Mouse (Mus musculus) liver, embryonic 12.5 days (tissue): ENCODE data around the gene Got2. TPM values are rescaled to one million over a fixed set of nuclear protein-coding genes. Genes with fewer than 3 reads are reported as not detected.
A peak's percentile ranks its signal among the peaks of the same experiment; 100 is the strongest.

ENCODE experiments used
- ATAC-seq: fragments of 200-750 bp; cut with Nextera tagmentation; 2 replicates; pipeline ENCODE4 v1.8.0; 2017; ENCODE audit warnings: moderate number of reproducible peaks, mild to moderate bottlenecking, moderate library complexity
- H3K27ac ChIP-seq: fragments of 300-500 bp; sonication (generic); 2 replicates; pipeline ENCODE4 v1.5.1; 2016; ENCODE audit warnings: mild to moderate bottlenecking
- H3K27me3 ChIP-seq: fragments of 300-500 bp; sonication (generic); replicated peaks from 2 replicates; pipeline ENCODE4 v1.6.1; 2016; ENCODE audit warnings: mild to moderate bottlenecking, moderate library complexity
- H3K36me3 ChIP-seq: fragments of 300-500 bp; sonication (generic); 2 replicates; pipeline ENCODE4 v1.6.1; 2016; ENCODE audit warnings: mild to moderate bottlenecking, moderate library complexity
- H3K4me1 ChIP-seq: fragments of 300-500 bp; sonication (generic); 2 replicates; pipeline ENCODE4 v1.6.1; 2016
- H3K4me2 ChIP-seq: fragments of 300-500 bp; sonication (generic); 2 replicates; pipeline ENCODE4 v1.6.1; 2016; ENCODE audit warnings: mild to moderate bottlenecking, moderate library complexity
- H3K4me3 ChIP-seq: fragments of 300-500 bp; sonication (generic); 2 replicates; pipeline ENCODE4 v1.5.1; 2016; ENCODE audit warnings: mild to moderate bottlenecking, moderate library complexity
- H3K9ac ChIP-seq: fragments of 300-500 bp; sonication (generic); 2 replicates; pipeline ENCODE4 v1.6.1; 2016; ENCODE audit warnings: mild to moderate bottlenecking, moderate library complexity
- H3K9me3 ChIP-seq: fragments of 300-500 bp; sonication (generic); replicated peaks from 2 replicates; pipeline ENCODE4 v1.6.1; 2016; ENCODE audit warnings: mild to moderate bottlenecking, moderate library complexity
- WGBS: fragments of 180-500 bp; shearing (Covaris S2); methylation state at CpG from one replicate; pipeline ENCODE4 v1.1.7; 2016; ENCODE audit not compliant: insufficient replicate concordance; 5-methylcytosine and 5-hydroxymethylcytosine counted together
- polyA plus RNA-seq: library from polyadenylated mRNA; unstranded; fragments of >200 nt; fragmentation: Nextera tagmentation; extraction: Ambion mirVana; gene quantifications from 2 replicates; pipeline ENCODE4 v1.2.1, GENCODE M21; 2016

The Got2 gene
- polyA plus RNA-seq: 203 and 223 TPM in 2 replicates

GRCm38 (mm10) chr8:95888285-95889136 lies at the start of gene Got2:
Got2 (minus strand) TSS chr8:95888547.
- Histone ChIP-seq H3K4me3 (peak within 1 kb of the TSS; percentile 81), H3K27me3 (no peaks in the 10 kb centered on the region), H3K4me2 (peak within 1 kb of the TSS; percentile 96), H3K4me1 (peaks cover 38% of the 10 kb centered on the region), H3K36me3 (peaks cover 4% of the 10 kb centered on the region), H3K9ac (peak within 1 kb of the TSS; percentile 81), H3K9me3 (no peaks in the 10 kb centered on the region), H3K27ac (peak within 1 kb of the TSS; percentile 79)
- WGBS: 5% methylated on average over 31 of the region's 31 CpGs
- ATAC-seq: peak; percentile 81

GRCm38 (mm10) chr8:95932841-95933240 lies 44.5 kb upstream of the Got2 start:
- Histone ChIP-seq H3K4me1 (no peaks in the 10 kb centered on the region), H3K36me3 (no peaks in the 10 kb centered on the region), H3K27ac (no peak overlapping the region), H3K9ac (no peak overlapping the region), H3K27me3 (no peaks in the 10 kb centered on the region), H3K9me3 (no peaks in the 10 kb centered on the region), H3K4me3 (no peak overlapping the region), H3K4me2 (no peak overlapping the region)
- WGBS: 71% methylated on average over 5 of the region's 5 CpGs
- ATAC-seq: no peak

GRCm38 (mm10) chr8:95929821-95930220 lies 41.5 kb upstream of the Got2 start:
- no peaks in the 10 kb centered on the region for H3K9me3 ChIP-seq
- H3K4me2 ChIP-seq: no peak overlapping the region
- no peaks in the 10 kb centered on the region for H3K36me3 ChIP-seq
- ATAC-seq: no peak
- H3K27ac ChIP-seq: no peak overlapping the region
- H3K27me3 ChIP-seq: no peaks in the 10 kb centered on the region
- 53% methylated on average over 4 of the region's 4 CpGs for WGBS
- no peak overlapping the region for H3K4me3 ChIP-seq
- H3K9ac ChIP-seq: no peak overlapping the region
- H3K4me1 ChIP-seq: no peaks in the 10 kb centered on the region

- H3K9ac ChIP-seq: no peak overlapping the region
These were observed 27.8 kb upstream of the Got2 start for GRCm38 (mm10) chr8:95916106-95916505.

GRCm38 (mm10) chr8:95914905-95915643 lies 26.7 kb upstream of the Got2 start:
- no peak overlapping the region for H3K27ac ChIP-seq
- no peaks in the 10 kb centered on the region for H3K9me3 ChIP-seq
- H3K4me2 ChIP-seq: no peak overlapping the region
- WGBS: 7% methylated on average over 7 of the region's 7 CpGs
- ATAC-seq: peak; percentile 55; the same call in 1 of the 2 replicates
- H3K27me3 ChIP-seq: peaks cover 18% of the 10 kb centered on the region
- H3K9ac ChIP-seq: no peak overlapping the region
- H3K36me3 ChIP-seq: no peaks in the 10 kb centered on the region
- peaks cover 5% of the 10 kb centered on the region; the same call in 1 of the 2 replicates for H3K4me1 ChIP-seq
- H3K4me3 ChIP-seq: no peak overlapping the region

More at GRCm38 (mm10) chr8:95916106-95916505, 27.8 kb upstream of the Got2 start:
- H3K27ac ChIP-seq: no peak overlapping the region
- peak; percentile 55 for ATAC-seq
- H3K4me1 ChIP-seq: peaks cover 5% of the 10 kb centered on the region; the same call in 1 of the 2 replicates
- no peaks in the 10 kb centered on the region for H3K36me3 ChIP-seq
- H3K4me2 ChIP-seq: peak overlapping the region; percentile 54
- peak overlapping the region; percentile 25 for H3K4me3 ChIP-seq
- WGBS: 9% methylated on average over 9 of the region's 9 CpGs
- no peaks in the 10 kb centered on the region for H3K9me3 ChIP-seq
- H3K27me3 ChIP-seq: peaks cover 18% of the 10 kb centered on the region

- Histone ChIP-seq H3K4me2 (no peak overlapping the region), H3K9me3 (no peaks in the 10 kb centered on the region), H3K27me3 (peaks cover 10% of the 10 kb centered on the region), H3K27ac (no peak overlapping the region), H3K36me3 (no peaks in the 10 kb centered on the region), H3K9ac (no peak overlapping the region), H3K4me1 (peaks cover 3% of the 10 kb centered on the region; the same call in 1 of the 2 replicates), H3K4me3 (no peak overlapping the region)
- ATAC-seq: no peak
- WGBS: 80% methylated on average over 5 of the region's 5 CpGs
These were observed 22.9 kb upstream of the Got2 start for GRCm38 (mm10) chr8:95911240-95911639.

GRCm38 (mm10) chr8:95907885-95908284 lies 19.5 kb upstream of the Got2 start:
- no peak for ATAC-seq
- H3K4me2 ChIP-seq: no peak overlapping the region
- 74% methylated on average over 11 of the region's 11 CpGs for WGBS
- no peaks in the 10 kb centered on the region for H3K36me3 ChIP-seq
- no peak overlapping the region for H3K27ac ChIP-seq
- no peak overlapping the region for H3K9ac ChIP-seq
- no peak overlapping the region for H3K4me3 ChIP-seq
- H3K9me3 ChIP-seq: no peaks in the 10 kb centered on the region
- no peaks in the 10 kb centered on the region for H3K4me1 ChIP-seq
- H3K27me3 ChIP-seq: 0 out of 2 replicates have a peak, but pooled peaks cover 4% of the 10 kb centered on the region

GRCm38 (mm10) chr8:95906738-95907137 lies 18.4 kb upstream of the Got2 start:
- H3K4me1 ChIP-seq: no peaks in the 10 kb centered on the region
- no peaks in the 10 kb centered on the region for H3K36me3 ChIP-seq
- WGBS: 56% methylated on average over 9 of the region's 9 CpGs
- H3K27ac ChIP-seq: no peak overlapping the region
- no peak overlapping the region for H3K4me2 ChIP-seq
- no peak overlapping the region for H3K4me3 ChIP-seq
- ATAC-seq: no peak
- H3K9ac ChIP-seq: no peak overlapping the region
- 0 out of 2 replicates have a peak, but pooled peaks cover 4% of the 10 kb centered on the region for H3K27me3 ChIP-seq
- no peaks in the 10 kb centered on the region for H3K9me3 ChIP-seq

- Histone ChIP-seq H3K4me1 (no peaks in the 10 kb centered on the region), H3K9me3 (no peaks in the 10 kb centered on the region), H3K4me3 (no peak overlapping the region), H3K27ac (no peak overlapping the region), H3K4me2 (no peak overlapping the region), H3K9ac (no peak overlapping the region), H3K36me3 (no peaks in the 10 kb centered on the region), H3K27me3 (no peaks in the 10 kb centered on the region)
- WGBS: 34% methylated on average over 7 of the region's 7 CpGs
- no peak for ATAC-seq
These were observed 13.5 kb upstream of the Got2 start for GRCm38 (mm10) chr8:95901864-95902263.

GRCm38 (mm10) chr8:95893701-95894100 lies 5.4 kb upstream of the Got2 start:
- Histone ChIP-seq H3K9me3 (no peaks in the 10 kb centered on the region), H3K4me2 (no peak overlapping the region), H3K9ac (no peak overlapping the region), H3K27me3 (no peaks in the 10 kb centered on the region), H3K4me3 (no peak overlapping the region), H3K36me3 (no peaks in the 10 kb centered on the region), H3K27ac (no peak overlapping the region), H3K4me1 (no peaks in the 10 kb centered on the region)
- 67% methylated on average over 5 of the region's 5 CpGs for WGBS
- ATAC-seq: no peak

- under 1% methylated on average over 38 of the region's 38 CpGs for WGBS
- peaks cover 38% of the 10 kb centered on the region for H3K4me1 ChIP-seq
- H3K9ac ChIP-seq: peak overlapping the region; percentile 81
- H3K4me2 ChIP-seq: peak overlapping the region; percentile 96
- ATAC-seq: peak; percentile 86
- peaks cover 8% of the 10 kb centered on the region for H3K36me3 ChIP-seq
- H3K4me3 ChIP-seq: peak overlapping the region; percentile 81
- peak overlapping the region; percentile 79 for H3K27ac ChIP-seq
- H3K27me3 ChIP-seq: no peaks in the 10 kb centered on the region
- H3K9me3 ChIP-seq: no peaks in the 10 kb centered on the region
These were observed 616 bp downstream of the Got2 start for GRCm38 (mm10) chr8:95887578-95888284.
